Mouse (Mus musculus): ENCODE measurements around the gene Grik4. TPM values are rescaled to one million over a fixed set of nuclear protein-coding genes. Genes with fewer than 3 reads are reported as not detected.

The Grik4 gene
- polyA plus RNA-seq, 1 experiment, result not detected

DNA sequence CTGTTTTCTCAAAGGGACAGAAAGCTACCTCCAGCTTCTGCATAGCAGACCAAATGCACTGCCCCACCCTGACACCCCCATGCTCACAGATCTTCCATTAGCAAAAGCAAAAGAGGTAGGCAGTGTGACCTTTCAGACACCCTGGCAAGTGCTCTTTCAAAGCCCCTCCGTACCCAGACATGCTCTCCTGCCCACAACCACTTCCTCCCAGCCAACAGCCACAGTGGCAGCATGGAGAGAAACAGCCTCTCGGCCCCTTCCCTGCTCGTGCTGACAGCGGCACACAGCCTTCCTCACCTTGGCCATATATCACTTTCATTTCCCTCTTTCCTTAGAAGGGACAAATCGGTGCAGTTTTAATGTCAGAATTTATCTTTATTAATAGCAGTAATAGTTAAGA lies 106.0 kb downstream of the Grik4 start:
- H3K4me1 ChIP-seq (ENCODE audit: control insufficient read depth, insufficient read depth, low read length), result 0 out of 2 replicates have a peak, but pooled peaks cover 8% of the 10 kb centered on the region
- TF ChIP-seq CTCF (IDR thresholded peaks at IDR 0.05; ENCODE audit: insufficient read depth, low read depth, low read length) (no peak), POLR2A (IDR thresholded peaks at IDR 0.05; ENCODE audit: insufficient read depth, low read depth, low read length) (no peak)
- H3K4me3 ChIP-seq (ENCODE audit: insufficient read depth, low read depth, low read length), result no peak overlapping the region
- WGBS, result 84% methylated on average over 5 of the region's 5 CpGs
- H3K27ac ChIP-seq (ENCODE audit: insufficient read depth, low read depth, low read length), result no peak overlapping the region

DNA sequence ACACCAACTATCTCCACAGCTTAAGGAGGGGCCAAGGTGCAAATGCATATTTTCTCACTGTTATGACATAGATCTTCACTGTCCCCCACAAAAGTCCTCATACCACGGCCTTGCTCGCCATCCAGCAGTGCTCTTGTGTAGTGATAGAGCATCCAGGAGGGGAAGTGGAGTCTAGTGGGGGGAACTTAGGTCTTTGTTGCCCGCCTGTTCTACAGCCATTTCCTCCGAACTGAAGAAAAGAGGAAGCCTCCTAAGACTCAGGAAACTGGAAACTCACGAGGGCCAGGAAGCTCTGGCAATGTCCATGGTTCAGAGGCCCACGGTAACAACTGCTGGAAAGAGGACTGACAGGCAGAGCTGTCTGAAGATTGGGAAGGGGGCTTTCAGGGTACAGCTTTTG lies 106.8 kb downstream of the Grik4 start:
- Histone ChIP-seq H3K27ac (ENCODE audit: insufficient read depth, low read depth, low read length) (no peak overlapping the region), H3K4me1 (ENCODE audit: control insufficient read depth, insufficient read depth, low read length) (0 out of 2 replicates have a peak, but pooled peaks cover 8% of the 10 kb centered on the region), H3K4me3 (ENCODE audit: insufficient read depth, low read depth, low read length) (no peak overlapping the region)
- TF ChIP-seq POLR2A (IDR thresholded peaks at IDR 0.05; ENCODE audit: insufficient read depth, low read depth, low read length) (no peak), CTCF (IDR thresholded peaks at IDR 0.05; ENCODE audit: insufficient read depth, low read depth, low read length) (no peak)
- 79% methylated on average over 6 of the region's 6 CpGs for WGBS

DNA sequence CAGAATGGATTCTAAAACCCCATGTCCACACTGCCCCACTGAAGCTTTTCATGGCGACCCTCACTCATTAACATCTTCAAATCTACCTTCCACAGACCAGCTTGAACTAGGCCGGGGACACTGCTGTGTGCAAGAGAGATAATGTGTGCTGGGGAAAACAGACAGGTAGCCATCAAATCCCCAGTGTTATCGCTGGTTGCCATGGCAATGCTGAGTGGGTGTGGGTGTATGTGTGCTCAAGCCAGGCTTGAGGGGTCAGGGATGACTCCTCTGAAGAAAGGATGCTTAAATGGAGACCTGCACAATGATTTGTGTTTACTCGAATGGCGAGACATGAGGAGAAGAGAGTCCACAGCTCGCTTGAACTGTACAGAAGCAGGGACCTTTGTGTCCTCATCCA lies 112.7 kb downstream of the Grik4 start:
- Histone ChIP-seq H3K4me3 (ENCODE audit: insufficient read depth, low read depth, low read length) (no peak overlapping the region), H3K27ac (ENCODE audit: insufficient read depth, low read depth, low read length) (no peak overlapping the region), H3K4me1 (ENCODE audit: control insufficient read depth, insufficient read depth, low read length) (0 out of 2 replicates have a peak, but pooled peaks cover 3% of the 10 kb centered on the region)
- TF ChIP-seq CTCF (IDR thresholded peaks at IDR 0.05; ENCODE audit: insufficient read depth, low read depth, low read length) (no peak), POLR2A (IDR thresholded peaks at IDR 0.05; ENCODE audit: insufficient read depth, low read depth, low read length) (no peak)
- 93% methylated on average over 6 of the region's 6 CpGs for WGBS

DNA sequence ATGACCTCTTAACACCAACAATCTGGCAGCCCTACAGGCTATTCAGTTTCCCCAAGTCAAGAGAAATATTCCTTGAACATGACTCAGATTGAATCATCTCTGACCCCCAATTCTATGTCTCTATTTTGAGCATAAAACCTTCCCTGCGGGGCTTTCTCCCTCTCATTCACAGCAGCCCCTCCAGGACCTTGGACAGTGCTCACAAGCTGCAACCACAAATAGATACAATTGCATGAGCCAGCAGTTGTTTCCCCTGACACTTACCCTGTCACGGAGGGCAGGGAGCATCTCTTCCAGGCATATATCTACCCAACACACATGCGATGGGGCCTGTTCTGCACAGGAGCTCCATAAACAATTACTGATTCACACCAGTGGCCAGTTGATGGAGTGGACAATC lies 125.0 kb downstream of the Grik4 start:
- WGBS, result 44% methylated on average over 3 of the region's 3 CpGs
- Histone ChIP-seq H3K27ac (ENCODE audit: insufficient read depth, low read depth, low read length) (no peak overlapping the region), H3K4me1 (ENCODE audit: control insufficient read depth, insufficient read depth, low read length) (peaks cover 9% of the 10 kb centered on the region), H3K4me3 (ENCODE audit: insufficient read depth, low read depth, low read length) (no peak overlapping the region)
- no peak for TF ChIP-seq POLR2A (IDR thresholded peaks at IDR 0.05; ENCODE audit: insufficient read depth, low read depth, low read length)
- TF ChIP-seq CTCF (IDR thresholded peaks at IDR 0.05; ENCODE audit: insufficient read depth, low read depth, low read length), result no peak

DNA sequence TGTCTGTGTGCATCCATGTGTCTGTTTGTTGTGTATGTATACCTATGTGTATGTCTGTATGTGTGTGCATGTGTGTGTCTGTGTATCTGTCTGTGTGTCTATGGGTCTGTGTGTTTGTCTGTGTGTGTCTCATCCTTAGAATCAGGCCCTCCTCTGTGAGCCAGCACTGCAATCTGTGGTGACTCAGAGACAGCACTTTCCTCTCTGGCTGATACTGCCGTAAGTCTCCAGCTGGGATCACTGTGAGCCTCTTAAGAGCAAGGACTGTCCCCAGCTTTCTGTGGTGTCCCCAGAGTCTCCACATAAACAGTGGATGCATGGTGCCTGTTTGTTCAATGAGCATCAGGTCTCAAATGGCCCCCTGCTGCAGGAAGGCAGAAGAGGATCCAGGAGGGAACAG lies 127.5 kb downstream of the Grik4 start:
- H3K4me3 ChIP-seq (ENCODE audit: insufficient read depth, low read depth, low read length), result no peak overlapping the region
- WGBS, result 23% methylated on average over 1 of the region's 1 CpGs
- no peak overlapping the region for H3K27ac ChIP-seq (ENCODE audit: insufficient read depth, low read depth, low read length)
- TF ChIP-seq POLR2A (IDR thresholded peaks at IDR 0.05; ENCODE audit: insufficient read depth, low read depth, low read length), result no peak
- TF ChIP-seq CTCF (IDR thresholded peaks at IDR 0.05; ENCODE audit: insufficient read depth, low read depth, low read length), result no peak
- H3K4me1 ChIP-seq (ENCODE audit: control insufficient read depth, insufficient read depth, low read length), result peaks cover 9% of the 10 kb centered on the region

DNA sequence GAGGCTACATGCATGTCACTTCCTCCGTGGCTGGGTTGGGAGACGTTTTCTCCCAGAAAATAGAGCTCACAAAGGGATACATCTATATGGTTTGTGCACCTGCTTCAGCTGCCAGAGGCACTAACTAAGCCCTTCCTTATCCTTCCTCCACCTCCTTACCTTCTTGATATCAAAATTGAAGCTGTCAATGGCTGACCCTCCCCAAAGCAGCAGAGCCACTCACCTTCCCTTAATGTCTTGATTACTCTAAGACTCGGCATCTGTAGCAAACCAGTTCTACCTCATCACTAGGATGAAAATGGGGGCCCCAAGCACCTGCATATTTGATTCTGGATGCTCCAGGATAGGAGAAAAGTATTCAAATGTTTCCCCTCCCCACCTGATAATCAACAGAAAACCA lies 135.1 kb downstream of the Grik4 start:
- Histone ChIP-seq H3K27ac (ENCODE audit: insufficient read depth, low read depth, low read length) (no peak overlapping the region), H3K4me1 (ENCODE audit: control insufficient read depth, insufficient read depth, low read length) (peaks cover 4% of the 10 kb centered on the region), H3K4me3 (ENCODE audit: insufficient read depth, low read depth, low read length) (no peak overlapping the region)
- WGBS, result 96% methylated on average over 3 of the region's 3 CpGs
- no peak for TF ChIP-seq POLR2A (IDR thresholded peaks at IDR 0.05; ENCODE audit: insufficient read depth, low read depth, low read length)
- no peak for TF ChIP-seq CTCF (IDR thresholded peaks at IDR 0.05; ENCODE audit: insufficient read depth, low read depth, low read length)

DNA sequence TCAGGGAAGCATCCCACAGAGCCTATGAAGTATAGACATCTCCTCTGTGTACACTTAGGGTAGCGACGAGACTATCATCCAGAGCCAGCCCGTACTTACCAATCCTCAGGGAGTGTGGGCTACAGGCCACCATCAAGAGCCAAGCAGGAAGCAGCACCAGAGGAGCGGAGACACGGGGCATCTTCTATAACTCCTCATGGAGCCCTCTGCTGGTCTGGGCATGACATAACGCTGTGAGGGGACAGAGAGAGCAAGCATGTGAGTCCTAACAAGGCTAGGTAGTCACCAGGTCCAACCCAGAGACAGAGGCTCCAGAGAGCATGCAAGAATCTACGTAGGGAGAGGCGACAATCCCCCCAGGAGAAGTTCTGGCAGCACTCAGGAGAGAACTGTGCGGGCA lies 135.9 kb downstream of the Grik4 start:
- Histone ChIP-seq H3K4me1 (ENCODE audit: control insufficient read depth, insufficient read depth, low read length) (peaks cover 4% of the 10 kb centered on the region), H3K27ac (ENCODE audit: insufficient read depth, low read depth, low read length) (no peak overlapping the region), H3K4me3 (ENCODE audit: insufficient read depth, low read depth, low read length) (no peak overlapping the region)
- TF ChIP-seq CTCF (IDR thresholded peaks at IDR 0.05; ENCODE audit: insufficient read depth, low read depth, low read length), result no peak
- TF ChIP-seq POLR2A (IDR thresholded peaks at IDR 0.05; ENCODE audit: insufficient read depth, low read depth, low read length), result no peak
- WGBS, result 83% methylated on average over 9 of the region's 9 CpGs

DNA sequence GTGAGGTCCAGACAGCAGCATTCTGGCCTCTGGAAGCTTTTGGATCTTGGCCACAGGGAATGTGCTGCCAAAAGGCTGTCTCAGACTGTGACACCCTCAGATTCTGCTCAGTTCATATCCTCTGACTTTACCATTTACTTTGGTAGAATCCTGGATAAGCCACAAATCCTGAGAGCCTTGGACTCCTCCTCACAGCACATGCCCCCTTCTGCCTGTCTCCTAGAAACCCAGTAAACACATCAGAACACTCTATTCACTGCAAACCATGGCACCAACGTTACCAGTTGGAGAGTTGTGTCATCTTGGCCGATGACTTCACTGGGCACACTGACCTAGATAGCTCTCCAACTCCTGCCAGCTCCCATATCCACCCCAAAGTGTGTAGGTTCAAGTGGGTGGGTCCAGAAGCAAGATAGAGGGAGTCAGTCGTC lies 141.2 kb downstream of the Grik4 start:
- TF ChIP-seq POLR2A (IDR thresholded peaks at IDR 0.05; ENCODE audit: insufficient read depth, low read depth, low read length), result no peak
- TF ChIP-seq CTCF (IDR thresholded peaks at IDR 0.05; ENCODE audit: insufficient read depth, low read depth, low read length), result no peak
- 37% methylated on average over 3 of the region's 3 CpGs for WGBS
- no peak overlapping the region for H3K27ac ChIP-seq (ENCODE audit: insufficient read depth, low read depth, low read length)
- no peak overlapping the region for H3K4me3 ChIP-seq (ENCODE audit: insufficient read depth, low read depth, low read length)
- peaks cover 4% of the 10 kb centered on the region for H3K4me1 ChIP-seq (ENCODE audit: control insufficient read depth, insufficient read depth, low read length)

DNA sequence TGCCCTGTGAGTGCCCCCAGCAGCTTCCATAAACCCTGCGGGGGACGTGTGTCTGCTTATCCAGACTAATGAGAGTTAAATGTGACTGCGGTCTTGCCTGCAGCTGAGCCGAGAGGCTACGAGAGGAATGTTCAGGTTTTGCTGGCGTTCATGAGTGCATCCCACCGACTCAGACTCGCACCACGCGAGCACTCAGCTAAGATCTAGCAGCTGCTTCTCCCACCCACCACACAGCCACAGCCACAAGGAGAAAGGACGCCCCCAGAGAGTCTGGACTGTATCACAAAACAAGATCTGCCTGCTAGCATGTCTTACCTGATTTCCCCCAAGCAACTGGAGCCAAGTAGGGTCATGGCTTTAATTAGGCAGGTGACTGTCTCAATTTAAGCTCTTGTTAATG lies 142.4 kb downstream of the Grik4 start:
- TF ChIP-seq POLR2A (IDR thresholded peaks at IDR 0.05; ENCODE audit: insufficient read depth, low read depth, low read length), result no peak
- TF ChIP-seq CTCF (IDR thresholded peaks at IDR 0.05; ENCODE audit: insufficient read depth, low read depth, low read length), result no peak
- 78% methylated on average over 11 of the region's 11 CpGs for WGBS
- Histone ChIP-seq H3K4me3 (ENCODE audit: insufficient read depth, low read depth, low read length) (no peak overlapping the region), H3K27ac (ENCODE audit: insufficient read depth, low read depth, low read length) (no peak overlapping the region), H3K4me1 (ENCODE audit: control insufficient read depth, insufficient read depth, low read length) (peaks cover 3% of the 10 kb centered on the region; the same call in 1 of the 2 replicates)

DNA sequence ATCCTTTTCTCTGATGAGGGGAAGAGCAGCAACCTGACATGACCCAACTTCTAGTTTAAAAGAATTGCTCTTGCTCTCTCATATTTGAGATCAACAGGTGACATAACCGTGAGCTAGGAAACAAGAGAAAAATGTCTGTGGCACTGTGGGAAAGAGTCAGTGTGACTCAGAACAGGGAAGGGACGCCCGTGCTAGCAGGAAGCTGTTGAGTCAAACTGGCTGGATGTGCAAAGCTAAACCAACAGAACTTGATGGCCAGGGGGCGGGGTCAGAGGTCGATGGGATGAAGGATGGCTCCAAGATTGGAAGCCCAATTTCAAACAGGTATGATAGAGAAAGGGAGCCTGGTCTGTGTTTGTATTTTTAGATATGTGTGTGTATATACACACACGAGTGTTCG lies 144.2 kb downstream of the Grik4 start:
- Histone ChIP-seq H3K4me3 (ENCODE audit: insufficient read depth, low read depth, low read length) (no peak overlapping the region), H3K27ac (ENCODE audit: insufficient read depth, low read depth, low read length) (no peak overlapping the region), H3K4me1 (ENCODE audit: control insufficient read depth, insufficient read depth, low read length) (peaks cover 8% of the 10 kb centered on the region; the same call in 1 of the 2 replicates)
- TF ChIP-seq CTCF (IDR thresholded peaks at IDR 0.05; ENCODE audit: insufficient read depth, low read depth, low read length) (no peak), POLR2A (IDR thresholded peaks at IDR 0.05; ENCODE audit: insufficient read depth, low read depth, low read length) (no peak)
- WGBS, result 86% methylated on average over 7 of the region's 7 CpGs

Measured in olfactory bulb, adult 2 months (tissue).